Mouse (Mus musculus) neutrophil, adult 5-6 weeks (primary cell): ENCODE data around the gene Ccnb1ip1. TPM values are rescaled to one million over a fixed set of nuclear protein-coding genes. Genes with fewer than 3 reads are reported as not detected.

ENCODE experiments used
- ATAC-seq: fragments of 151-379, 151-347 bp; 2 replicates; pipeline ENCODE4 v1.8.0; 2017; ENCODE audit warnings: mild to moderate bottlenecking, moderate TSS enrichment; ENCODE audit not compliant: insufficient number of reproducible peaks, poor library complexity, low FRiP score, severe bottlenecking; ENCODE audit errors: extremely low read depth
- total RNA-seq: library from RNA; stranded (forward); fragments of 200-1000 nt; gene quantifications from 2 replicates; pipeline ENCODE4 v1.2.3, GENCODE M21; 2017

Ccnb1ip1 gene
- total RNA-seq, 1 experiment from 2014 or later = not detected

- no peak for ATAC-seq
Observed at GRCm38 (mm10) chr14:50788157-50788556, 19.4 kb downstream of the Ccnb1ip1 start.

- peak; percentile 100 for ATAC-seq
Observed at GRCm38 (mm10) chr14:50785251-50785637, 22.3 kb downstream of the Ccnb1ip1 start, which contains the start of gene Ttc5. TSS of gene Ttc5 (minus strand) at chr14:50785519.

GRCm38 (mm10) chr14:50784391-50785250, 22.9 kb downstream of the Ccnb1ip1 start:
- no peak for ATAC-seq

GRCm38 (mm10) chr14:50782166-50782565, 25.4 kb downstream of the Ccnb1ip1 start:
- ATAC-seq = no peak

GRCm38 (mm10) chr14:50771342-50771741, 36.2 kb downstream of the Ccnb1ip1 start:
- ATAC-seq = no peak

GRCm38 (mm10) chr14:50765736-50766135, 41.8 kb downstream of the Ccnb1ip1 start:
- ATAC-seq = no peak

- no peak for ATAC-seq
Observed at GRCm38 (mm10) chr14:50758416-50759085, 49.0 kb downstream of the Ccnb1ip1 start.

- no peak for ATAC-seq
Observed at GRCm38 (mm10) chr14:50744994-50745393, 62.5 kb downstream of the Ccnb1ip1 start, which contains the start of gene Olfr749. TSS of gene Olfr749 (minus strand) at chr14:50745094.

GRCm38 (mm10) chr14:50741584-50741983, 65.9 kb downstream of the Ccnb1ip1 start:
- no peak for ATAC-seq

GRCm38 (mm10) chr14:50740334-50740733, 67.2 kb downstream of the Ccnb1ip1 start:
- no peak for ATAC-seq

Other genes starting within 250 kb of the Ccnb1ip1 start
- gene Olfr744, start 192.9 kb downstream of the Ccnb1ip1 start, total RNA-seq = 0.25 TPM in 1 of 2 replicates, not detected in the other
- not detected in 2 replicates for gene Olfr745, start 168.3 kb downstream of the Ccnb1ip1 start, total RNA-seq
- gene Olfr746, start 160.6 kb downstream of the Ccnb1ip1 start, total RNA-seq = not detected in 2 replicates
- not detected in 2 replicates for gene Olfr747, start 114.5 kb downstream of the Ccnb1ip1 start, total RNA-seq
- not detected in 2 replicates for gene Olfr748, start 100.4 kb downstream of the Ccnb1ip1 start, total RNA-seq
- gene Olfr749, start 62.6 kb downstream of the Ccnb1ip1 start, total RNA-seq = not detected in 2 replicates
- gene Ttc5, start 22.2 kb downstream of the Ccnb1ip1 start, total RNA-seq = 60.6 and 73.4 TPM in 2 replicates
- gene Parp2, start 109 bp upstream of the Ccnb1ip1 start, total RNA-seq = 79.5 and 95.5 TPM in 2 replicates
- 36.1 and 41.5 TPM in 2 replicates for gene Tep1, start 62.8 kb upstream of the Ccnb1ip1 start, total RNA-seq
- gene Klhl33, start 89.8 kb upstream of the Ccnb1ip1 start, total RNA-seq = not detected in 2 replicates
- gene Osgep, start 117.2 kb upstream of the Ccnb1ip1 start, total RNA-seq = 46.7 and 58.8 TPM in 2 replicates
- gene Apex1, start 117.2 kb upstream of the Ccnb1ip1 start, total RNA-seq = 12.3 and 23.3 TPM in 2 replicates
- 48.2 and 58.0 TPM in 2 replicates for gene Pip4p1, start 123.1 kb upstream of the Ccnb1ip1 start, total RNA-seq
- 53.4 and 69.2 TPM in 2 replicates for gene Pnp, start 123.3 kb upstream of the Ccnb1ip1 start, total RNA-seq
- not detected in 2 replicates for gene Gm49342, start 136.8 kb upstream of the Ccnb1ip1 start, total RNA-seq
- gene Pnp2, start 148.3 kb upstream of the Ccnb1ip1 start, total RNA-seq = 1.4 TPM in 1 of 2 replicates, not detected in the other
- not detected in 2 replicates for gene Rnase10, start 200.0 kb upstream of the Ccnb1ip1 start, total RNA-seq
- gene Rnase9, start 234.1 kb upstream of the Ccnb1ip1 start, total RNA-seq = not detected in 2 replicates
- not detected in 2 replicates for gene Rnase11, start 242.4 kb upstream of the Ccnb1ip1 start, total RNA-seq
- gene Rnase12, start 249.9 kb upstream of the Ccnb1ip1 start, total RNA-seq = 2.6 TPM in 1 of 2 replicates, not detected in the other